In the genomic region with DNA sequence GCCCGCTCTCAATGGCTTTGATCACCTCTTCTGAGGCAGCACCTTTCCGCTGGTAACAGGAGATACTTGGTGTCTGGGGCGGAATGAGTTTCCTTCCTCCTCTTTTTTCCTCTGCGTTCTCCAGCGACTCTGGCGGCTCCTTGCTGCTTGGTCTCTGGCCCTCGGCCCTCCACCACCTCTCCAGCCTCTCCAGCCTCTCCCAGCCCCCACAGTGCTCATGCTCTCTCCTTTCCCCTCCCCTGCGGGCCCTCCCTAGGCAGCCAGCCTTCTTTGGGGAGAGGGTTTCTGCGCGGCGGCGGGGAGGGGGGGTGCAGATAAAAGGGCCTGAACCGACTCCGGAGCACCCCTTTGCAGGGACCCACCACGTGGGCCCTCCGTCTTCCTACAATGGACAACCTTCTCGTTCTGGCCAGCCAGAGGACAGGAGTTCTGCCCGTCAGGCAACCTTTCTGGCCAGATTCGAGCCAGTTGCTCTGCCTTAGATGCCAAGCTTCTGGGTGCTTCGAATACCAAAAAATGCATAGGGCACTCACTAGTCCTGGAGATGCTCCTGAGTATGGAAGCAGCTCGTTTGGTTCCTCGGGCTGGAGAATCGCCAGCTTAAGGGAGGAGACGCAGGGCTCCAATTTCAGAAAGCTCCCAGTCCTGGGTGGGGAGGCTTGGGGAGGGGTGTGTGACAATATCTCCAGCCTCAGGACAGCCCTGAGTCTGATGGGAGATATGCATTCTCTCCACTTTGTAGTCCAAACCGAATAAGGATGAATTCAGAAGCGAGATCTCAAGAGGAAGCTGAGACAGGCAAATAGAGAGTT, we compare ENCODE assay signal across 8 mouse cellular contexts. TPM values are rescaled to one million over a fixed set of nuclear protein-coding genes. Genes with fewer than 3 reads are reported as not detected.
DNase-seq lines count a peak whose midpoint lies in the region; ATAC-seq and TF ChIP-seq lines count a peak whose summit lies in the region.

No protein-coding gene starts in this region.

- DNase-seq in lung, postnatal 14 days: no peak
- DNase-seq in forebrain, embryonic 14.5 days (ENCODE audit: low spot score): no peak
- DNase-seq in liver, embryonic 11.5 days (ENCODE audit: low spot score): no peak
- no peak for DNase-seq in stomach, postnatal 0 days (ENCODE audit: low spot score)
- no peak for DNase-seq in gastrocnemius, adult 8-10 months (ENCODE audit: low spot score in 2 of 2)
- no peak for DNase-seq in layer of hippocampus, adult 8-10 months (ENCODE audit: low spot score in 2 of 2)
- DNase-seq in right cerebral cortex, adult 2 months (ENCODE audit: low spot score in 2 of 2): no peak

- no peak overlapping the region for H3K27ac ChIP-seq in lung, embryonic 16.5 days (ENCODE audit: low read length)
- no peak overlapping the region for H3K27ac ChIP-seq in forebrain, embryonic 14.5 days (ENCODE audit: low read depth, low read length)
- no peak overlapping the region for H3K27ac ChIP-seq in liver, embryonic 11.5 days (ENCODE audit: low read depth, low read length)
- no peak overlapping the region for H3K27ac ChIP-seq in stomach, postnatal 0 days (replicated peaks)

- peak; percentile 35; the same call in 1 of the 2 replicates for ATAC-seq in lung, embryonic 16.5 days (ENCODE audit: low read depth)
- no peak for ATAC-seq in forebrain, embryonic 14.5 days
- ATAC-seq in liver, embryonic 11.5 days (replicated peaks; ENCODE audit: low FRiP score): peak; percentile 61
- no peak for ATAC-seq in stomach, postnatal 0 days (ENCODE audit: low FRiP score, low TSS enrichment)

- TF ChIP-seq CTCF in stomach, postnatal 0 days (IDR thresholded peaks at IDR 0.05; ENCODE audit: low read depth): no peak

- H3K9me3 ChIP-seq in lung, embryonic 16.5 days (ENCODE audit: control insufficient read depth, low read length): no peaks in the 10 kb centered on the region
- no peaks in the 10 kb centered on the region for H3K9me3 ChIP-seq in forebrain, embryonic 14.5 days (replicated peaks; ENCODE audit: control insufficient read depth, low read length)
- H3K9me3 ChIP-seq in liver, embryonic 11.5 days (ENCODE audit: control insufficient read depth, low read length): no peaks in the 10 kb centered on the region
- no peaks in the 10 kb centered on the region for H3K9me3 ChIP-seq in stomach, postnatal 0 days (ENCODE audit: control insufficient read depth, low read length)

- peak overlapping the region; percentile 65 for H3K4me2 ChIP-seq in lung, embryonic 16.5 days (ENCODE audit: low read depth, low read length)
- peak overlapping the region; percentile 46 for H3K4me2 ChIP-seq in forebrain, embryonic 14.5 days (ENCODE audit: low read length)
- H3K4me2 ChIP-seq in liver, embryonic 11.5 days: peak overlapping the region; percentile 66
- peak overlapping the region; percentile 48 for H3K4me2 ChIP-seq in stomach, postnatal 0 days (replicated peaks; ENCODE audit: low read depth)

- 17% methylated on average over 25 of the region's 26 CpGs for WGBS in lung, embryonic 16.5 days
- WGBS in forebrain, embryonic 14.5 days: 30% methylated on average over 26 of the region's 26 CpGs
- WGBS in liver, embryonic 11.5 days: 12% methylated on average over 26 of the region's 26 CpGs
- 19% methylated on average over 25 of the region's 26 CpGs for WGBS in stomach, postnatal 0 days

- no peaks in the 10 kb centered on the region for H3K36me3 ChIP-seq in lung, embryonic 16.5 days (ENCODE audit: control insufficient read depth, insufficient read depth, low read length)
- H3K36me3 ChIP-seq in forebrain, embryonic 14.5 days (ENCODE audit: control insufficient read depth, insufficient read depth, low read length): no peaks in the 10 kb centered on the region
- H3K36me3 ChIP-seq in liver, embryonic 11.5 days (ENCODE audit: control insufficient read depth, insufficient read depth, low read length): no peaks in the 10 kb centered on the region
- no peaks in the 10 kb centered on the region for H3K36me3 ChIP-seq in stomach, postnatal 0 days (ENCODE audit: control insufficient read depth, insufficient read depth, low read length)

- H3K4me1 ChIP-seq in lung, embryonic 16.5 days (replicated peaks; ENCODE audit: control insufficient read depth, insufficient read depth, low read length): no peaks in the 10 kb centered on the region
- H3K4me1 ChIP-seq in forebrain, embryonic 14.5 days (ENCODE audit: control insufficient read depth, insufficient read depth, low read length): no peaks in the 10 kb centered on the region; the same call in 1 of the 2 replicates
- H3K4me1 ChIP-seq in liver, embryonic 11.5 days (replicated peaks; ENCODE audit: control insufficient read depth, insufficient read depth, low read length): peaks cover 10% of the 10 kb centered on the region
- H3K4me1 ChIP-seq in stomach, postnatal 0 days (replicated peaks; ENCODE audit: control insufficient read depth, insufficient read depth): no peaks in the 10 kb centered on the region

- TF ChIP-seq EP300 in stomach, postnatal 0 days (optimal IDR thresholded peaks at IDR 0.05): no peak

- H3K27me3 ChIP-seq in lung, embryonic 16.5 days (ENCODE audit: control insufficient read depth, insufficient read depth, low read depth, low read length): no peaks in the 10 kb centered on the region; the same call in none of the 2 replicates
- no peaks in the 10 kb centered on the region for H3K27me3 ChIP-seq in forebrain, embryonic 14.5 days (replicated peaks; ENCODE audit: control insufficient read depth, insufficient read depth, low read length)
- no peaks in the 10 kb centered on the region; the same call in 1 of the 2 replicates for H3K27me3 ChIP-seq in liver, embryonic 11.5 days (replicated peaks; ENCODE audit: control insufficient read depth, insufficient read depth, low read length)
- no peaks in the 10 kb centered on the region for H3K27me3 ChIP-seq in stomach, postnatal 0 days (ENCODE audit: control insufficient read depth, insufficient read depth, low read length)

- peak overlapping the region; percentile 36 for H3K4me3 ChIP-seq in lung, embryonic 16.5 days (ENCODE audit: low read length)
- H3K4me3 ChIP-seq in forebrain, embryonic 14.5 days (ENCODE audit: low read depth, low read length): no peak overlapping the region
- H3K4me3 ChIP-seq in liver, embryonic 11.5 days (ENCODE audit: low read depth, low read length): peak overlapping the region; percentile 36
- peak overlapping the region; percentile 18; the same call in 1 of the 2 replicates for H3K4me3 ChIP-seq in stomach, postnatal 0 days (ENCODE audit: low read depth, low read length)

- peak overlapping the region; percentile 51; the same call in 1 of the 2 replicates for H3K9ac ChIP-seq in lung, embryonic 16.5 days (ENCODE audit: low read length)
- peak overlapping the region; percentile 32; the same call in 1 of the 2 replicates for H3K9ac ChIP-seq in forebrain, embryonic 14.5 days (ENCODE audit: low read length)
- peak overlapping the region; percentile 61 for H3K9ac ChIP-seq in liver, embryonic 11.5 days (ENCODE audit: low read depth, low read length)
- 0 out of 2 replicates have a peak overlapping the region, but pooled peaks have one; percentile 13 for H3K9ac ChIP-seq in stomach, postnatal 0 days (ENCODE audit: low read length)

RNA-seq across cellular contexts. Expression of a gene that starts 30.2 kb away (rescaled TPM):
- polyA plus RNA-seq in lung, embryonic 16.5 days (2015; fragmentation: Nextera tagmentation; extraction: Ambion mirVana): 4.5 and 5.2 TPM in 2 replicates
- 4.7 and 6.6 TPM in 2 replicates for polyA plus RNA-seq in forebrain, embryonic 14.5 days (2014; fragmentation: Nextera tagmentation; extraction: Ambion mirVana)
- polyA plus RNA-seq in liver, embryonic 11.5 days (2014; fragmentation: Nextera tagmentation; extraction: Ambion mirVana): 5.4 and 7.3 TPM in 2 replicates
- polyA plus RNA-seq in stomach, postnatal 0 days (2015; fragmentation: Nextera tagmentation; extraction: Ambion mirVana): 2.1 and 2.2 TPM in 2 replicates
- total RNA-seq in gastrocnemius, adult 8-10 months (2022): 1 to 10 TPM; 6.2 to 9.3 (median 8.0) TPM
- total RNA-seq in layer of hippocampus, adult 8-10 months (2022): 10 to 100 TPM; 16.2 to 20.8 (median 19.0) TPM

RNA-seq across cellular contexts. Expression of a gene that starts 54.2 kb away (rescaled TPM):
- polyA plus RNA-seq in lung, embryonic 16.5 days (2015; fragmentation: Nextera tagmentation; extraction: Ambion mirVana): 14.0 and 15.3 TPM in 2 replicates
- polyA plus RNA-seq in forebrain, embryonic 14.5 days (2014; fragmentation: Nextera tagmentation; extraction: Ambion mirVana): 17.9 and 18.7 TPM in 2 replicates
- 31.3 and 36.0 TPM in 2 replicates for polyA plus RNA-seq in liver, embryonic 11.5 days (2014; fragmentation: Nextera tagmentation; extraction: Ambion mirVana)
- polyA plus RNA-seq in stomach, postnatal 0 days (2015; fragmentation: Nextera tagmentation; extraction: Ambion mirVana): 10.8 and 12.6 TPM in 2 replicates
- total RNA-seq in gastrocnemius, adult 8-10 months (2022): 10 to 100 TPM in 3 of 4 experiments, 1 to 10 TPM in 1; 9.5 to 18.7 (median 11.6) TPM
- total RNA-seq in layer of hippocampus, adult 8-10 months (2022): 10 to 100 TPM; 16.5 to 22.3 (median 19.2) TPM

Comparison
In these comparisons a context has a peak if more than half of its experiments do, and no peak if none do; other contexts are left out.
1. ATAC-seq: peak in lung, embryonic 16.5 days (single experiment) and liver, embryonic 11.5 days (single experiment); none in forebrain, embryonic 14.5 days (single experiment) and stomach, postnatal 0 days (single experiment).
2. Peak in every context shown above with its lines, with median percentiles within 50 percentile points of each other: H3K4me2 ChIP-seq and H3K9ac ChIP-seq.